Mouse (Mus musculus) heart, embryonic 10.5 days (tissue): ENCODE measurements around the gene 1700037H04Rik. TPM values are rescaled to one million over a fixed set of nuclear protein-coding genes. Genes with fewer than 3 reads are reported as not detected.

ENCODE experiments used
- DNase-seq: peaks from one replicate; pipeline ENCODE4 v3.0.0-alpha.2; 2017; ENCODE audit warnings: low spot score
- H3K27ac ChIP-seq: fragments of 300-500 bp; sonication (generic); 2 replicates; pipeline ENCODE4 v1.5.1; 2016; ENCODE audit warnings: mild to moderate bottlenecking
- H3K27me3 ChIP-seq: fragments of 300-500 bp; sonication (generic); 2 replicates; pipeline ENCODE4 v1.6.1; 2016; ENCODE audit warnings: mild to moderate bottlenecking; ENCODE audit not compliant: poor library complexity, insufficient read depth, severe bottlenecking
- H3K36me3 ChIP-seq: fragments of 300-500 bp; sonication (generic); 2 replicates; pipeline ENCODE4 v1.6.1; 2016; ENCODE audit warnings: mild to moderate bottlenecking, moderate library complexity
- H3K4me1 ChIP-seq: fragments of 300-500 bp; sonication (generic); 2 replicates; pipeline ENCODE4 v1.6.1; 2016; ENCODE audit warnings: mild to moderate bottlenecking
- H3K4me3 ChIP-seq: fragments of 300-500 bp; sonication (generic); 2 replicates; pipeline ENCODE4 v1.5.1; 2016; ENCODE audit warnings: mild to moderate bottlenecking, moderate library complexity
- H3K9me3 ChIP-seq: fragments of 300-500 bp; sonication (generic); 2 replicates; pipeline ENCODE4 v1.6.1; 2016; ENCODE audit warnings: mild to moderate bottlenecking, moderate library complexity
- WGBS: fragments of 180-500 bp; shearing (Covaris S2); methylation state at CpG from one replicate; pipeline ENCODE4 v1.1.7; 2016; 5-methylcytosine and 5-hydroxymethylcytosine counted together
- polyA plus RNA-seq: library from polyadenylated mRNA; unstranded; fragments of >200 nt; fragmentation: Nextera tagmentation; extraction: Ambion mirVana; gene quantifications from 2 replicates; pipeline ENCODE4 v1.2.1, GENCODE M21; 2016

1700037H04Rik gene
- polyA plus RNA-seq, 1 experiment from 2014 or later: 82.6 TPM

GRCm38 (mm10) chr2:131139886-131140532, 19.9 kb downstream of the 1700037H04Rik start:
- Histone ChIP-seq H3K27ac (peak overlapping the region; percentile 80), H3K4me1 (peaks cover 63% of the 10 kb centered on the region), H3K27me3 (no peaks in the 10 kb centered on the region; the same call in 1 of the 2 replicates), H3K9me3 (no peaks in the 10 kb centered on the region), H3K4me3 (no peak overlapping the region), H3K36me3 (peaks cover 45% of the 10 kb centered on the region)
- WGBS: 14% methylated on average over 5 of the region's 5 CpGs
- DNase-seq: peak; percentile 70

DNA sequence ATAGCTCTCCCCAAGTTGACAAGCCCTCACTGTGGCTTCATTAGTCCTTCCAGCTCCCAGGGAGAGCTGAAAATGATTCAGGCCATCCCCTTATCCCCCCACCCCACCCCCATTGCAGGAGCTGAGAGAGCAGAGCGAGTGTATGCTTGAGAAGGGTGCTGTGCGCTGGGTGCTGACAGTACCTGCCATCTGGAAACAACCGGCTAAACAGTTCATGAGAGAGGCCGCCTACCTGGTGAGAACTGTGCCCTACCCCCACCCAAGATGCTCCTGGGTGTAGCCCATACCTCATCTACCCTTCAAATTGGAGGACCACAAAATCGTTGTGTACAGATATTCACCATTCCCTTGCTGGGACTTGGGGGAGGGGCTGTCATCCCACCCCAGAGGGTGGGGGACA, 20.6 kb downstream of the 1700037H04Rik start:
- peak; percentile 68 for DNase-seq
- WGBS: 78% methylated on average over 5 of the region's 5 CpGs
- Histone ChIP-seq H3K4me1 (peaks cover 63% of the 10 kb centered on the region), H3K36me3 (peaks cover 38% of the 10 kb centered on the region), H3K4me3 (no peak overlapping the region), H3K27ac (peak overlapping the region; percentile 80; the same call in 1 of the 2 replicates), H3K27me3 (no peaks in the 10 kb centered on the region), H3K9me3 (no peaks in the 10 kb centered on the region)

DNA sequence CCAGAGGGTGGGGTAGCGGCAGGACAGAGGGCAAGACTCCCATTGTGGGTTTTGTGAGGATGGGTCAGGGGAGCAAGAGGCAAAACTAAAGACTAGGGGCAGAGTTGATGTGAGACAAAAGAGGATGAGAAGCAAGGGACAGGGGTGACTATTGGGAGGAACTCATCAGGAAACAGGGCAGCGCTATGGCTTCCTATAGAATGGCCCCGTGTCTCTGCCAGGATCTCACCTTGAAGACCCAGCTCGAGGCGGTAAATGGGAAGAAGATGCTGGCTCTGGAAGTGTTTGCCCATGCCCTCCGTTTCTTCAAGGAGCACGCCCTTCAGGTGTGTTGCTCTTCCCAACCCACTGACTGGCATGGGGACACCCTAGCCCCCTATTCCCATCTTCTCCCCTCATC, 21.1 kb downstream of the 1700037H04Rik start:
- 92% methylated on average over 7 of the region's 7 CpGs for WGBS
- DNase-seq: peak; percentile 52
- Histone ChIP-seq H3K4me3 (no peak overlapping the region), H3K4me1 (peaks cover 68% of the 10 kb centered on the region), H3K27ac (no peak overlapping the region), H3K36me3 (peaks cover 35% of the 10 kb centered on the region), H3K27me3 (no peaks in the 10 kb centered on the region), H3K9me3 (no peaks in the 10 kb centered on the region)

GRCm38 (mm10) chr2:131138296-131138695, 21.6 kb downstream of the 1700037H04Rik start:
- Histone ChIP-seq H3K4me1 (peaks cover 69% of the 10 kb centered on the region), H3K27me3 (no peaks in the 10 kb centered on the region), H3K9me3 (no peaks in the 10 kb centered on the region), H3K36me3 (peaks cover 30% of the 10 kb centered on the region), H3K4me3 (no peak overlapping the region), H3K27ac (0 out of 2 replicates have a peak overlapping the region, but pooled peaks have one; percentile 24)
- WGBS: 90% methylated on average over 4 of the region's 4 CpGs
- DNase-seq: peak; percentile 75

GRCm38 (mm10) chr2:131135521-131136139, 24.3 kb downstream of the 1700037H04Rik start:
- Histone ChIP-seq H3K27me3 (no peaks in the 10 kb centered on the region), H3K4me3 (peak overlapping the region; percentile 27; the same call in 1 of the 2 replicates), H3K9me3 (no peaks in the 10 kb centered on the region), H3K4me1 (peaks cover 55% of the 10 kb centered on the region), H3K27ac (peak overlapping the region; percentile 89), H3K36me3 (peaks cover 14% of the 10 kb centered on the region)
- peak; percentile 92 for DNase-seq
- WGBS: 7% methylated on average over 11 of the region's 11 CpGs

DNA sequence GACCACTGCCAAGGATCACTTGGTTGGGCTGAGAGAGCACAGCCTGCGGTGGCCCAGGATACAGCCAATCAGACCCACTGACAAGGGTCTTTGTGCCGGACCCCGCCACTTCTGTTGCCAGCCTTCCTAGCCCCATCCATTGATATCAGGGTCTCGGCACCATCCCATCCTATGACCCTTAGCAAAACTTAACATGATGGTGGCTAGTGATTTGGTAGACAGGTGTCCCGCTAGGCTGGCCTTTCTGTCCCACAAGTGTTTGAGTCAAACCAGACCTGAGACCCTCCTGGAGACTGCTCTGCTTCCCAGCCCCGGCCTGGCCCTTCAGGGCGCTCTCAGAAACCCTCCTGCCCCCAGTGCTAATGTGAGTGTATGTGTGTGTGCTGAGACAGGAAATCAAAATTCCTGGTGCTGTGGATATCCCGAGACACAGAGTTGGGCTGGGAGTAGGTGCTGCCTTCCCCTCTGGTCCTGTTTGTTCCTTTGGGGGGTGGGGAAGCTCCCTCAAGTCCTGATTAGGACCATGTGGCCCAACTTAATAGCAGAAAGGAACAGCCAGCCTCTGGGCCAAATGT, 25.0 kb downstream of the 1700037H04Rik start:
- Histone ChIP-seq H3K36me3 (peaks cover 11% of the 10 kb centered on the region), H3K27ac (peak overlapping the region; percentile 89), H3K4me3 (no peak overlapping the region), H3K9me3 (no peaks in the 10 kb centered on the region), H3K27me3 (no peaks in the 10 kb centered on the region), H3K4me1 (peaks cover 50% of the 10 kb centered on the region)
- WGBS: 66% methylated on average over 8 of the region's 8 CpGs
- peak; percentile 73 for DNase-seq

GRCm38 (mm10) chr2:131134381-131134780, 25.5 kb downstream of the 1700037H04Rik start:
- WGBS: 43% methylated on average over 1 of the region's 1 CpGs
- Histone ChIP-seq H3K9me3 (no peaks in the 10 kb centered on the region), H3K4me1 (peaks cover 50% of the 10 kb centered on the region), H3K36me3 (peaks cover 11% of the 10 kb centered on the region), H3K27me3 (no peaks in the 10 kb centered on the region), H3K27ac (peak overlapping the region; percentile 89), H3K4me3 (no peak overlapping the region)
- DNase-seq: peak; percentile 75

GRCm38 (mm10) chr2:131132930-131133547, 26.8 kb downstream of the 1700037H04Rik start, which contains the start of gene Gm11037:
Gene Gm11037 (plus strand): TSS chr2:131133497.
- peak within 1 kb of the TSS; percentile 89 for H3K27ac ChIP-seq
- peaks cover 56% of the 10 kb centered on the region for H3K4me1 ChIP-seq
- H3K36me3 ChIP-seq: peaks cover 2% of the 10 kb centered on the region; the same call in 1 of the 2 replicates
- DNase-seq: no peak
- WGBS: 87% methylated on average over 9 of the region's 9 CpGs
- no peaks in the 10 kb centered on the region for H3K9me3 ChIP-seq
- no peak within 1 kb of the TSS for H3K4me3 ChIP-seq
- H3K27me3 ChIP-seq: no peaks in the 10 kb centered on the region

DNA sequence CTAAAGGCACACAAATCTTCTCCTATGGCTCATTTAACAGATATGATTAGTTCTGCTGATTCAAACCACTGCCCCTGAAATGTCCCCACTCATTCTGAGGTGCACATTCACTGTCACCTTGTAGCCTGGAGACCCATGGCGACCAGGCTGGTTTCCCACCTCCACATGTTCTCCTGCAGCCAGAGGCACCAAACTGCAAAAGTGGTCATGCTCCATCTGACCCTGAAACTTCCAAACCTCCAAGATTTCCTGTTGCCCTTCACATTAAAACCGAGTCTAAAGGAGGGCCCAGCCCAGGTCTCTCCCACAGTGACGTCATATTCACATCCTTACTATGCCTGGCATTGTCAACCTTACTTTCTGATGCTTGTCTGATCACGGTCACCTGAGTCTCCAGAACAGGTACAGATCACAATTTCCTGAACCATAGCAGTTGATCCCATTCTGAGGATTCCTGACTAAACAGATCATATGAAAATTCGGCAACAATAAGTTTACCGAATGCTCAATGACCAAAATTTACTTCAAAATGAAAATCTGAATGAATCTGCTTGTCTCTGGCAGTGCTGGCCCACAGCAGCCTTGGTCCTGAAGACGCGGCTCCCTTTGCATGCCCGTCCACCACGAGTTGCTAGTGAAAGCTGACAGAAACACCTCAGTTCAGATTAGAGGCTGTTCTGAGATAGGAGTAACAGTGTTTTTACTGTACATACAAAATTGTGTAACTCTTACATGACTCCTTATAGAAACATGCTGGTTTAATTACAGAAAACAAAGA, 27.6 kb downstream of the 1700037H04Rik start:
- peaks cover 2% of the 10 kb centered on the region; the same call in 1 of the 2 replicates for H3K36me3 ChIP-seq
- 68% methylated on average over 10 of the region's 10 CpGs for WGBS
- no peaks in the 10 kb centered on the region for H3K27me3 ChIP-seq
- H3K4me3 ChIP-seq: no peak overlapping the region
- peaks cover 63% of the 10 kb centered on the region for H3K4me1 ChIP-seq
- H3K9me3 ChIP-seq: no peaks in the 10 kb centered on the region
- no peak overlapping the region; the same call in 1 of the 2 replicates for H3K27ac ChIP-seq
- peak; percentile 74 for DNase-seq

DNA sequence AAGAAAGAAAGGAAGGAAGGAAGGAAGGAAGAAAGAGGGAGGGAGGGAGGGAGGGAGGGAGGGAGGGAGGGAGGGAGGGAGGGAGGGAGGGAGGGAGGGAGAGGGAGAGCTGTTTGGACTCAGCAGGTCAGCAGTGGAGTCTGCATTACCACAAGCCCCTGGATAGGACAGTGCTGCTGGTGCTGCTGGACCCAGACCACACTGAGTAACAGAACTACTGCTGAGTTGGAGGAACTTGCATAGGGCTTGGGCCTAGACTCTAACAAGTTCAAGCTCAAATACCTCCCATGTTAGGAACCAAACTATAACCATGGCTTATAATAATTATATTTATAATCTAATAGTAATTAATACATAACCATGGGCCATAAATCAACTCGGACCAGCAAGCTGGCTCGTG, 29.0 kb downstream of the 1700037H04Rik start:
- Histone ChIP-seq H3K27me3 (no peaks in the 10 kb centered on the region), H3K36me3 (no peaks in the 10 kb centered on the region; the same call in 1 of the 2 replicates), H3K27ac (no peak overlapping the region), H3K4me3 (no peak overlapping the region), H3K9me3 (no peaks in the 10 kb centered on the region), H3K4me1 (peaks cover 66% of the 10 kb centered on the region)
- WGBS: 88% methylated on average over 2 of the region's 2 CpGs
- no peak for DNase-seq

- Histone ChIP-seq H3K27ac (peak overlapping the region; percentile 62; the same call in 1 of the 2 replicates), H3K36me3 (no peaks in the 10 kb centered on the region; the same call in 1 of the 2 replicates), H3K9me3 (no peaks in the 10 kb centered on the region), H3K4me1 (peaks cover 58% of the 10 kb centered on the region), H3K4me3 (no peak overlapping the region), H3K27me3 (0 out of 2 replicates have a peak, but pooled peaks cover 7% of the 10 kb centered on the region)
- DNase-seq: peak; percentile 83
- WGBS: 67% methylated on average over 5 of the region's 5 CpGs
Observed at GRCm38 (mm10) chr2:131129836-131130235, 30.0 kb downstream of the 1700037H04Rik start.

GRCm38 (mm10) chr2:131128636-131129157, 31.2 kb downstream of the 1700037H04Rik start:
- DNase-seq: peak; percentile 54
- Histone ChIP-seq H3K27me3 (0 out of 2 replicates have a peak, but pooled peaks cover 13% of the 10 kb centered on the region), H3K36me3 (no peaks in the 10 kb centered on the region), H3K4me3 (peak overlapping the region; percentile 62; the same call in 1 of the 2 replicates), H3K9me3 (no peaks in the 10 kb centered on the region), H3K27ac (0 out of 2 replicates have a peak overlapping the region, but pooled peaks have one; percentile 7), H3K4me1 (peaks cover 53% of the 10 kb centered on the region)
- 69% methylated on average over 3 of the region's 3 CpGs for WGBS
